Mouse (Mus musculus) ES-CJ7 (cell line): ENCODE results near the gene Mpzl1.
A peak's percentile ranks its signal among the peaks of the same experiment; 100 is the strongest.
"Not testable (repeated sequence)": the region's sequence is repeated elsewhere in the genome, so short reads cannot be mapped to it uniquely, and the experiment has no call there.

Source experiments
- DNase-seq: peaks from one replicate; pipeline ENCODE4 v3.0.0; 2011; ENCODE audit warnings: low read depth, low spot score

Gene Mpzl1

DNA sequence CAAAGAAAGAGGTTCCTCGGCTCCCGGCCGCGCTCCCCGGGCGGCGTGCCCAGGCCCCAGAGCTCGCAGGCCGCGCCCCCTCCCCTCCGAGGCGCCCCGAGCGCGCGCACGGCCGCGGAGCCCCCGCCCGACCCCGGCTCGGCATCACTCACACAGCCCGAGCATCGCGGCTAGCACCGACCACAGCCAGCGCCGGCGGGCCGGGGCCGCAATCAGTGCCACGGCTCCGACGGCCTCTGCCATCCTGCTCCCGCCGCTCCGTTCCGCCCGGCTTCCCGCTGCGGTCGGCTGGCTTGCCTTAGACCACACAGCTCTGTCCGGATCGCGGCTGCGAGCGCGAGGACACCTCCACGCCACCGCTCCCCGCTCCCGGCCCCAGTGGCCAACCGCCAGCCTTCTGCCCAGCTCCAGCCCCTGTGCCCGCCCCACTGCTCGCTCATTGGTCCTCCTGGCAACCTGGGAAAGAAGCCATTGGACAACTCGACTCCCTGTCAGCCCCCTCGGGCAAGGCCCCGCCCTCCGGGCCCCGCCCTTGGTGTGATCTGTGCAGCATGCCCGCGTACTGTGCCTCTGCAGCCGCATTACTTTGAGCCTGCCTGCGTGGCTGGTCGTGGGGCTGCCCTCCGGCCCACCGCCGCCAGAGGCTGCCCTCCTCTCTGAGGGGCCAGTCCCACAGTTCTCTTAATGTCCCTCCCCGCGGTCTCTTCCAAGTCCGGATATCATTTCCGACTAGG lies at the start of gene Mpzl1:
Gene Mpzl1 (minus strand): TSS at position 388 of the 734 bp plus-strand sequence.
- DNase-seq, result peak; percentile 99

DNA sequence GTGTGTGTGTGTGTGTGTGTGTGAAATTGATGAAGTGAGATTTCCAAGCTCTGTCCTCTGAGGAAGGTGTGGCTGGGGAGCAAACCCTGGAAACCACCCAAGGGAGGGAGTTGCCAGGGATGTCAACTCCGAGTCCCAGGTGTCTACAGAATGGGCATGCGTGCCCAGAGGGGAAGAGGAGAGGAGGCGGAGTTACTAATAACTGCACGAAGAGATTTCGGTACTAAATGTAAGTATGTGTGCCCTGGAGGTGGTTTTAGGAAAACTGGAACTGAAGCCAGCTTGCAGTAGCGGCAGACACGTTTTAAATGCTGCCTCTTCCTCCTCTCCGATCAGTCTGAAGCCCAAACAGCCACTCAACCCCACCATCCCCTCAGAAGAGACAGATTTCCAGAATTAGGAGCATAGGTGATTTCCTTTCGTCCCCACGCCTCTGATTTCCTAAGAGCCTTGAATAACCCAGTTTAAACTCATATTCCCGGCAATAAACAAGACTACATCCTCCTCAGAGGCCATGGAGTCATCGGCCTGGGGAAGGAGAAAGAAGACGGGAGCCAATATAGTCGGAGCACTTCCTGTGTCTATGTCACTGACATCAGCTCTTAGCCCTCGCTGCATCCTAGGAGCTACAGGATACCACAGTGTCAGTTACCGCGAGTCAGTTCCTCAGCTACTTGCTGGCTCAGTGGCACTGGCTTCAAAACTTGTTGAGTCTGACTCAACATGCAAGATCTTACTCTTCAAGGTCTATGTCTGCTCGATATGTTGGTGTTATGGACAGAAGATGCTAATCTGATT lies 47.9 kb upstream of the Mpzl1 start:
- DNase-seq, result no peak

DNA sequence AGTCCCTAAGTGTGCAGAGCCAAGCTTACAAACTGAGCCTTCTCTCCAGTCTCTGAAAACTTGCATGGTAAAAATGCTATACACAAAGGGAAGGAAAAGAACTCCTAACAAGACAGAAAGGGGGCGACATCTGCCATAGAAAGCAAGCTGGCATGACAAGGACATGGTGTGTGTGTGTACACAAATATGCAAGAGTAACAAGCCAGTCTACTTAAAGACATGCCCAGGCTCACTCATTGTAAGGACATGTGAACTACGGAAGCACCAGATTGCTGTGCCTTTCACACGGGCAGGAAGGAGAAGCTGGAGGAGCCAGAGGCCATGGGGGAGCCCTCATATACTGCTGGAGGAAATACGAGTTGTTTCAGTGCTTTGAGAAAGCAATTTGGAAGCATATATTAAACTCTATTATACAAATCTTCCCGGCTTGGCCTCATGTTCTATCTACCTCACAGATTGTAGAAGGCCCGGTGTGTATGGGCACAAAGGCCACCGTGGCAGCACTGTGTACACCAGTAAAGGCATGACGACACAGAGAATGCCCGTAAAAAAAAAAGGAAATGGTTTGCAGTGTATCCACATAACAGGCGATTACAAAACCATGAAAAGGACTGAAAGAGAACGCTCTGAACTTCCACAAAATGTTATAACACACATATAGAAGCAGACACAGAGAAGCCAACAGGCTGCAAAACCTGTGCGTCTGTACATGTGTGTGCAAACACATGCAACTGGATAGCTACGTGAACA lies 46.9 kb upstream of the Mpzl1 start:
- DNase-seq, result no peak

DNA sequence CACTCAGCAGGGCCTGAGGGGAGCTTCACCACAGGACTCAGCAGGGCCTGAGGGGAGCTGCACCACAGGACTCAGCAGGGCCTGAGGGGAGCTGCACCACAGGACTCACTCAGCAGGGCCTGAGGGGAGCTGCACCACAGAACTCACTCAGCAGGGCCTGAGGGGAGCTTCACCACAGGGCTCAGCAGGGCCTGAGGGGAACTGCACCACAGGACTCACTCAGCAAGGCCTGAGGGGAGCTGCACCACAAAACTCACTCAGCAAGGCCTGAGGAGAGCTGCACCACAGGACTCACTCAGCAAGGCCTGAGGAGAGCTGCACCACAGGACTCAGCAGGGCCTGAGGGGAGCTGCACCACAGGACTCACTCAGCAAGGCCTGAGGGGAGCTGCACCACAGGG lies 45.7 kb upstream of the Mpzl1 start:
- not testable (repeated sequence) for DNase-seq

DNA sequence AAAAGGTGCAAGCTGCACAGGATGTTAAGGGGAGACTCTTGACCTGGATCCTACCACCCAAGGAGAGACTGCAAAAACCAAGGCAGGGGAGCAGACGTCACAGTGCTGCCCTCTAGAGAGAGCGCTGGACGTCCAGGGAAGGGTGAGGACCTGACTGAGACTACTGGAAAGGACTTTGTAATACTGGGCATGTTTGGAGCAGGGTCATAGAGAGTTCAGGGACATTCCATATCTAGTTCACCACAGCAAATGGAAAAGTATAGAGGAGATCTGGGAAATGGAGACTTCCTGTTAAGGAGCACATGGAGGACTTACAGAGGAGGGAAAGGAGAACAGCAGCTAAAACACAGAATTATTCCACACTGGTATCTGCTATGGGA lies 45.3 kb upstream of the Mpzl1 start:
- DNase-seq, result no peak

DNA sequence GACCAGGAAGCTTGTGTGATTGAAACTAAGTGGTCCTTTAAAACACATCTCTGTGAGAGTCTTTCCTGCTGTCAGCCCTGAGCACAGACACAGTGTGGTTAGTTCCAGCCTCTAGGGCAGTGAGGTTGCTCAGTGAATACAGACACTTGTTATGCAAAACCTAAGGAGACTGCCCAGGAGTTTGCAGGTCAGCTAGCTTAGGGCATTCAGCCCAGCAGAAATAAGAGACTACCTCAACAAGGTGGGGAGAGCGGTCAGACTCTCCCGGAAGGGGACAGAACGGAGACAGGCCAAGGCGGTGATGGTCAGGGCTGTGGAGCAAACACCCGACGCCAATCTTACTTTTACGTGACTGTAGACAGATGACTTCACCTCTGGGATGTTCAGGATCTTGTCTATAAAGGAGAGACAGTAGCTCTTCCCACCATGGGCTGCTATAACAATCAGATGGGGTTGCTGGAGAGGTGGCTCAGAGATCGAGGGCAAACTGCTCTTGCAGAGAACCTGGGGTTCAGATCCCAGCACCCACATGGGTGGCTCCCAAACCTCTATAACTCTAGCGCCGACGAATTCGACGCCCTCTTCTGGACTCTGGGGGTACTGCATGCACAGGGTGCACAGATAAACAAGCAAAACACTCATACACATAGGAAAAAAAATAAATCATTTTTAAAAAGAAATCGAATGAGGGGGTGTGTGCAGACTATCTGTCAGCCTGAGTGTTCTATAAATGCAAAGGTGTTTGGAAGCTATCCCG lies 44.7 kb upstream of the Mpzl1 start:
- DNase-seq, result peak; percentile 58

DNA sequence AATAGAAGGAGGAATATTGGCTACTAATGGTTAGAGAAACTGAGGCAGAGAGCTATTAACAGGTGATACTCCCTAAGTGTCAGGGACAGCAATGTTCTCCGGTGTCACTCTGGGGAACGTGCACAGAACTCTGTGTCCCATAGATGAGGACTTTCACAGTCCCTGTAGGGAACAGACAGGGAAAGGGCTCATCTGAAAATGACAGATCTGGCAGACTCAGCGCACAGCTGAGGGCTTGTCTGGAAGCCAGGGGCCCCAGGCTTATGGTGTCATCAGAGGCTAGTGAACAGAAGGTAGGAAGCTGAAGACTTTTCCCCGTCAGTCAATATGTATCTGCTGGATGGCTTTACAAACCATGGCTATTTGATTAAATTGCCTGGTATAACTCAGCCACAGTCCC lies 43.2 kb upstream of the Mpzl1 start:
- no peak for DNase-seq

DNA sequence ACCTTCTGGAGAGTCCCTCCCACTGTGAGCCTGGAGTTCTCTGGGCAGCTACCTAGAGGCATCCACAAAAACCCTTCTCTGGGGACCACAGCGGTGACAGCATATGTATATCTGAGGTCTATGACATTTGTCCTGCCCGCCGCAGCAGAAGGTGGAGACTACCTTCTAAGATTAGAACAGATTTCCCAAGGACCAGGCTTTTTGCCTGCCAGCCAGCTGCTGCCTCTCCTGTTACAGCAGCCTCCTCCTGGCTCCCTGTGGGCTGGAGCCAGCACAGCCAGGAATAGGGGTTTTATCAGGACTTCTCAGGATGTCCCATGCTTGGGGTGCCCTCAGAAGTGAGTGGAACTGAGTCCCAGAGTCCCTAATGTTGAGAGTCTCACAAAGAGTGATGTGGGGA lies 42.7 kb upstream of the Mpzl1 start:
- DNase-seq, result no peak

DNA sequence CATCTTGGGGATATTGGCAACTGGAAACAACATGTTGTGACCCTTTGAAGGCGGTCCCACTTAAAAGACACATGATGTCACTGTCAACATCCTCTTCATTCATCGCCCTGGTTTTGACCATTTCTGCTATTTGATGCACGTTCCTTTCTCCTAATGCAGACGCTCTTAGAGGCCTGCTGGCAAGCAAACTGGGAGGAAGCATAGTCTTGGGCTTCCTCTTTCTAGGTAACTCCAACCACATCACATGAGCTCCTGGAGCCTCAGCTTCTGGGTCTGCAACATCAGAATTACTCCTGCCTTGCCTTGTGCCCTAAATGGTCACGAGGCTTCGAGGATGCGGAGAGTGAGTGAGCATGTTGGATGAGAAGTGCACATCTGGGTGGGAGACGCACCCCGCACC lies 40.8 kb upstream of the Mpzl1 start:
- no peak for DNase-seq

DNA sequence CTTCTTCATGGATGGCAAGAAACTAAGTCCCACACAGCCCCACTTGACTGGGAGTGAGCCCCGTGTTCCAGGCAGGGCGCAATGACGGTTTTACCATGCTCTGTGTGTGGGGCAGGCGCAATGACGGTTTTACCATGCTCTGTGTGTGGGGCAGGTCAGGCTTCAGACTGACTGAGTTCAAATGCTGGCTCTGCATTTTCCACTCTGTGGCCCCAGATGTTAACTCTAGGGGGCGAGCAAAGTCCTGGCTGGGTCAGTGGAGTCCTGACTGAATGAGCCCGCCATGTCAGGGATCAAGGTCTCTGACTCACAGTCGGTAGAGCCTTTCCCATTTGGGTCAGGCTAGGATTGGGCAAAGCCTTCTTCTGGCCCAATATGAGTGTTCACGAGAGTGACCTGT lies 38.0 kb upstream of the Mpzl1 start:
- peak; percentile 36 for DNase-seq

DNA sequence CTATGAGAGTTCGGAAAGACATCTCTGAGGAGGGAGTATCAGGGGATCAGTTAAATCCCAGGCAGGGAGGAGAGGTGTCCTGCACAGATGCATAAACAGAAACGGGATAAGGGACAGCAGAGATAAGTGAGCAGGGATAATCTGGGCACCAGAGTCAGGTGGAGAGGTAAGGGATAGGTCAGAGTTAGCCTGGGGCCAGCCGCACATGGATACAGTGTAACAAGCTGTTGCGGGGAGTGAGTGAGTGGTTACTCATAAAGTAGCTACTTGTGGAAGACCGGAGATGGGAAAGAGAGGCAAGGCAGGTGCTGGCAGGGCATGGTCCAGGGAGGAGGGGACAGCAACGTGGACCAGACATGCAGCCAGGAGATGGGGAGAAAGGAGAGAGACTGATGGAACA lies 35.7 kb upstream of the Mpzl1 start:
- no peak for DNase-seq

DNA sequence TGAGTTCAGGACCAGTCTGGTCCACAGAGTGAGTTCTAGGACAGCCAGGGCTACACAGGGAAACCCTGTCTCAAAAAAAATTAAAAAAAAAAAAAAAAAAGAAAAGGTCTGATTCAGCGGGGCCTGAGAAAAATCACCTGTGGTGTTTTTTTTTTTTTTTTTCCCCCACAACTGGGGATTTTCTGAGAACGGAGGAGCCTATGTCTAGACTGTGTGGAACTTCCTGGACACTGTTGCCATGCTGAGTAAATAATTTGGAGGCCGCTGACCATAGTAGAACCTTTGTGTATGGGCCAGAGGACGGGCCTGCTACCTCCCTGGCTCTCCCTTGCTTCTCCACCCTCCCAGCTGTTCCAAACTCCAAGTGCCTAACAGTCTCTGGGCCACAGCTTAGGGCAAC lies 34.6 kb upstream of the Mpzl1 start:
- no peak for DNase-seq

DNA sequence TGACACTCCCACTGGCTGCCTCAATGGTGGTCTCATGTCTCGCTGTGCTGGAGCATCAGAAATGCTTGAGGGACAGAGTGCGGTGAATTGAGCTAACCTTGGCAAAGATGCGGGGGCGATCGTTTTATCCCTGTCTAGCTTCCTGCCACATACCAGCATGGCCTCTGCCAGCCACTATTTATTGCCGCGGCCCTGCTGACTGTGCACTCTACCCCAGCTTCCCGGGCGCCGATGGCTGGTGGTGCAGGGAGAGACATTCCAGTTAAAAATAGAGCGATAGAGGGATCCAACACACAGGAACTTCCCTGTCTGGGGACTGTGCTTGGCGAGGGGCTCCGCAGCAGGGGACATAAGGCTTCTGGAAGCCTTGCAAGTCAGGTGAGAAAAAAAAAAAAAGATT lies 33.0 kb upstream of the Mpzl1 start:
- no peak for DNase-seq

DNA sequence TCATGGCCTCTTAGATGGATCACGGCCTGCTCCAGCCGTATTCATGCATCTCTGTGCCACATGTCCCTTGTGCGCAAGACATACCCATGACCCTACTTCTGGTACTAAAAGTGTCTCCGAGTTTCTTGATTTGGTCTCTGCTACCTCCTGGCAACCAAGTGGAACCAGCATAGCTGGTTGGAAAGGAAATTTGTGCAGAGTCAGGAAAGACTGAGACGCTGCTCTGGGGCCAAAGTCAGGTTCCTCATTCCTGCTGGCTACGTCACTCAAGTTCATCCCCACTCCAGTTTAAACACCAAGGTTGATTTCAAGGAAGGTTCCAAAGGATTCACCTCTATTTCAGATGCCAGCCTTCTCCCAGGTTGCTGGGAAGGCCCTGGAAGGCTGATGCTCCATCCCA lies 32.6 kb upstream of the Mpzl1 start:
- no peak for DNase-seq

DNA sequence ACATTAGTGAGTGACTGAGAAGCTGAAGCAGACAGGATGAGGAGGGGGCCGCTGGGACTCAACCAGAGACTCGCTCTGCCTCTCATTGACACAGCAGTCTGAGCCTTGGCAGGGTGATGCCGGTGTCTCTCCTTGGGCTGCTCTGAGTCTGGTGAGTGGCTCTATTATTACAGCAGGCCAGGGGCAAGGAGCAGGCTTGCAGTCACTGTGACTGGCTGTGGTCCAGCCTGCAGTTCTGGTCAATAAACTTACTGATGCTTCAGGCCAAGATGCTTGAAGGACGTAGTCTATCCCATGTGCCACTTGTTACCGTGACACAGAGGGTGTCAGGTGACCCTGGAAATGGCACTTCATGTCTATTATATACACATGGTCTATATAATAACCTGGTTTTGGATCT lies 31.4 kb upstream of the Mpzl1 start:
- no peak for DNase-seq

DNA sequence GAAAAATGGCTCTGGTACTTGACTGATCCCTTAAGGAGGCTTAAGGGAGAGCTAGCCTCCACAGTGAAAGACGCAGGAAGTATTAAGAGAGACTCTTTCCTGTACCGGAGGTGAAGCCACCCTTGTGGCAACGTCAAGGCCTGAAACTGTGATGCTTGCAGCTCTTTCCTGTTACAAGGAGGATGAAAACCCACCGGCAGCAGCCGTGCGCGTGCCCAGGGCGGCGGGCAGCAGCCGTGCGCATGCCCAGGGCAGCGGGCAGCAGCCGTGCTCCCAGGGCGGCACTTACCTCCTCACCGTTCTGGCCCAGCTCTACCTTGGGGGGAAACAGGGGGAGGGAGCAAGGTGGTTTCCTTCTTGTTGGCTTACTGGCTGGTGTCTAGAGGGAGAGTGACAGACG lies 28.9 kb upstream of the Mpzl1 start:
- no peak for DNase-seq

DNA sequence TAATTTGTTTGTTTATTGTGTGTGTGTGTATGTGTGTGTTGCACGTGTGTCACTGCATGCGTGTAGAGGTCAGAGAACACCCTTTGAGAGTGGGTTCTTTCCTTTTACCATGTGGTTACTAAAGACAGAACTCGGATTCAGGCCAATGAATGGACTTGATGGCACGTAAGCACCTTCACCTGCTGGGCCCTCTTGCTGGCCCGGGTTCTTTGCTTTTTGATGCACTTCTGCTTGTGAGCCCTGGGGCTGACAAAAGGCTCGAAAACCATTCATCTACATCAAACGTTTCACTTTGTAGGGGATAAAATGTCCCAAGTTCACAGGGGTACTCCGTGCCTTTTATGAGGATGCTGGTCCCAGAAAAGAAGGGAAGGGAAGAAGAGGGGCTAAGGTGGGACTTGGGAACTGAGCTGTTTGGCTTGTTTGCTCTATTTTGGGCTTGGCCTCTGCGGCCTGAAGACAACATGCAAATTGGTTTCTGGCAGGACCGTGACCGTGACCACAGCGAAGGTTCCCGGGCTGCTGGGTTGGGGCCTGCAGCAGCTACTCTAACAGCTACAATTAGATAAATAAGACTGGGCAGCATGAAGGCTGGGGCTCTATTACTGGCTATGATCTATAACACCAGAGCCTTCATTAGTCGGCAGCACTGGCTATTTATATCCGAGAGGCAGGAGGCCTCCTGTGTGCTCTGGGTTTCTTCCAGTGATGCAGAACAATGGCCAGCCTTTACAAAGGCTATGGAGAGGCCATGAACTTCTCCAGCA lies 28.3 kb upstream of the Mpzl1 start:
- DNase-seq, result no peak

DNA sequence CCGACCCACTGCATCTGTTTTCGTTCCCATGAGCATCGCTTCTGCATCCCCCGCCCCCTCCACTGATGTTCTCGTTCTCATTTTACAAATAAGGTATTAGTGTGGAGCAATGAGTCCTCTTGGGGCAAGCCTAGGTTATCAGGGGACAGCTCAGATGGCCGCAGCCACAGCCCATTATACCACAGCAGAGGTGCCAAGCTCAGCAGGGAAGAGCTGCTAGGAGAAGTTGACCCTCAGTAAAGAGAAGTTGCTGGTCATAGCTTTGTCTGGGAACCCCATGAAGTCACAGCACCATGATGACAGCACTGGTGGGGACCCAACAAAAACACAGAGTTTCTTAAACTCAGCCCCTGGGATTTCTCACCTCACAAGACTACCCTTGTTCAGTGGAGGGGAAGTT lies 27.4 kb upstream of the Mpzl1 start:
- DNase-seq, result no peak

DNA sequence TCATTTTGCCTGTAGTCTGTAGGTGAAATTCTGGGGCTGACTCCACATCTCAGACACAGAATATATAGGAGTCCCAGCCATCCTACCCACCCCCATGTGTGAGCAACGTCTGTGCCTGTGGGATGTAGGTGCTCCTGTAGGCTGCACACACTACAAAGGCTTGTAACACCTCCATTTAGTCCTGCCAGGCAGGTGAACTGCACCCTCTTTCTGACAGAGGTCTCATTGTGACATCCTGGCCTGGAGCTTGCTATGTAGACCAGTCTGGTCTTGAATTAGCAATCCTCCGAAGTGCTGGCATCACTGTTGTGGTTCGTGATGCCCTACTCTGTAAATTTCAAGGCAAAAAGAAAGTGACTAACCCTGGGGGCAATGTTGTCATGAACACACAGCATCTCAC lies 26.9 kb upstream of the Mpzl1 start:
- DNase-seq, result no peak

DNA sequence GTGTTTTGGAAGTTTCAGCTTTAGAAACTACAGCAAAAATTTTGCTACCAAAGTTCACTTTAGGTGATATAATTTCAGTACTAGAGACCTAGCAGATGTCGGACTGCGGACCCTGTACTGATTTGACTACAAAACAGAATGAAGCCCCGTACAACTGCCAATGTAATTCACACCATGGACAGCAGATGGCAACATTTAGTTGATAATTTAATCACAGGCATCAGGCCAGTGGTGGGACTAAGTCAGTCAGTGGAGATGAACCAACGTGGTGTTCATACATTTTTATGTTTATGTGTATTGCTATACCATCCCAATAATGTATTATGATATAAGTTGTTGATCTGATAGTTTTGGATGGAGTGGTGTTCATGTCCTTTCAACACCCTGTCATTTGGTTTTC lies 26.4 kb upstream of the Mpzl1 start:
- DNase-seq, result peak; percentile 71

DNA sequence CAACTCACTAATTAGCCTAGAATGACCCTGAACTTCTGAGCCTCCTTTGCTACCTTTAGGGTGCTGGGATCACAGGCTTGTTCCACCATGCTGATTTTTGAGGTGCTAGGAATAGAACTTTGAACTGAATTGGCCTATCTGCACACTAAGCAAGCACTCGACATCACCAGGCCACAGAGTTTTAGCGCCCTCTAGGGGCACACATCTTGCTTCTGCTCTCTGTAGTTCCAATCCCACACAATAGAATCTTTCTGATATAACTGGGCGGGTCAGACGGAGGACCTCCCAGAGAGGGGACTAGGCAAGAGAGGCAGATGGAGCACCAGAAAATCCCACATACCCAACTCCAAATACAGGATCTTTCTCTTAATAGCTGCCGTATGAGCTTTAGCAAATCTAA lies 24.3 kb upstream of the Mpzl1 start:
- peak; percentile 93 for DNase-seq
